Mouse (Mus musculus) lung, adult 2 months (tissue): ENCODE results near the gene Sirt1.
"Not testable (repeated sequence)": the region's sequence is repeated elsewhere in the genome, so short reads cannot be mapped to it uniquely, and the experiment has no call there.

Experiments used
- CTCF ChIP-seq: fragments of 200-500 bp; IDR thresholded peaks from 2 replicates; pipeline ENCODE4 v1.5.1; 2011; ENCODE audit warnings: mild to moderate bottlenecking, low read length, control low read depth; ENCODE audit not compliant: insufficient read depth
- POLR2A ChIP-seq: fragments of 200-500 bp; IDR thresholded peaks from 2 replicates; pipeline ENCODE4 v1.6.1; 2011; ENCODE audit warnings: low read depth, mild to moderate bottlenecking, control low read depth, low read length, borderline replicate concordance; ENCODE audit errors: extremely low read depth

GRCm38 (mm10) chr10:63385897-63386296 is 4.4 kb upstream of the Sirt1 start:
- not testable (repeated sequence) for TF ChIP-seq CTCF, POLR2A
